Comparison of ENCODE assay signal across 9 mouse cellular contexts in genomic region chrX:134930361-134930760, GRCm38 (mm10). TPM values are rescaled to one million over a fixed set of nuclear protein-coding genes. Genes with fewer than 3 reads are reported as not detected.
DNase-seq lines count a peak whose midpoint lies in the region; ATAC-seq lines count a peak whose summit lies in the region.
"Had no signal": no experiment of that assay in that cellular context is flagged by ENCODE, and none has a peak within 500 bp of the region (broad histone marks: within the 10 kb centered on the region; RNA-seq: fewer than 3 reads in every experiment).

No protein-coding gene starts in this region.

- H3K9ac ChIP-seq in forebrain, embryonic 16.5 days (replicated peaks; ENCODE audit: low read depth, low read length) = no peak overlapping the region
- H3K9ac ChIP-seq in liver, embryonic 11.5 days (ENCODE audit: low read depth, low read length) = no peak overlapping the region
- no peak overlapping the region for H3K9ac ChIP-seq in limb, embryonic 11.5 days (ENCODE audit: low read length)
- H3K9ac ChIP-seq: lung, embryonic 15.5 days had no signal

- H3K4me3 ChIP-seq in forebrain, embryonic 10.5 days = no peak overlapping the region
- H3K4me3 ChIP-seq in forebrain, embryonic 16.5 days (replicated peaks; ENCODE audit: low read length) = no peak overlapping the region
- H3K4me3 ChIP-seq in liver, embryonic 11.5 days (ENCODE audit: low read depth, low read length) = no peak overlapping the region
- no peak overlapping the region for H3K4me3 ChIP-seq in limb, embryonic 11.5 days (ENCODE audit: low read depth, low read length)
- H3K4me3 ChIP-seq: lung, embryonic 15.5 days had no signal

- peaks cover 39% of the 10 kb centered on the region for H3K27me3 ChIP-seq in forebrain, embryonic 10.5 days (ENCODE audit: poor library complexity, severe bottlenecking)
- no peaks in the 10 kb centered on the region for H3K27me3 ChIP-seq in forebrain, embryonic 16.5 days (replicated peaks; ENCODE audit: control insufficient read depth, insufficient read depth, low read length)
- H3K27me3 ChIP-seq in liver, embryonic 11.5 days (replicated peaks; ENCODE audit: control insufficient read depth, insufficient read depth, low read length) = peaks cover 4% of the 10 kb centered on the region; the same call in 1 of the 2 replicates
- H3K27me3 ChIP-seq in limb, embryonic 11.5 days (ENCODE audit: control insufficient read depth, insufficient read depth, low read length) = no peaks in the 10 kb centered on the region
- H3K27me3 ChIP-seq: lung, embryonic 15.5 days had no signal

- no peaks in the 10 kb centered on the region for H3K36me3 ChIP-seq in forebrain, embryonic 10.5 days (replicated peaks)
- H3K36me3 ChIP-seq in forebrain, embryonic 16.5 days (ENCODE audit: control insufficient read depth, insufficient read depth) = no peaks in the 10 kb centered on the region
- no peaks in the 10 kb centered on the region for H3K36me3 ChIP-seq in liver, embryonic 11.5 days (ENCODE audit: control insufficient read depth, insufficient read depth, low read length)
- H3K36me3 ChIP-seq in limb, embryonic 11.5 days (ENCODE audit: control insufficient read depth, insufficient read depth, low read length) = no peaks in the 10 kb centered on the region
- H3K36me3 ChIP-seq: lung, embryonic 15.5 days had no signal

- no peak overlapping the region for H3K4me2 ChIP-seq in forebrain, embryonic 16.5 days (ENCODE audit: low read length)
- no peak overlapping the region for H3K4me2 ChIP-seq in liver, embryonic 11.5 days
- H3K4me2 ChIP-seq in limb, embryonic 11.5 days (ENCODE audit: low read depth, severe bottlenecking) = no peak overlapping the region
- H3K4me2 ChIP-seq: lung, embryonic 15.5 days had no signal

- ATAC-seq in forebrain, embryonic 16.5 days = no peak
- ATAC-seq in liver, embryonic 11.5 days (replicated peaks; ENCODE audit: low FRiP score) = no peak
- ATAC-seq in limb, embryonic 11.5 days (ENCODE audit: insufficient number of reproducible peaks, low FRiP score, low TSS enrichment, low read depth) = no peak

- no peaks in the 10 kb centered on the region for H3K4me1 ChIP-seq in forebrain, embryonic 10.5 days
- H3K4me1 ChIP-seq in forebrain, embryonic 16.5 days (replicated peaks; ENCODE audit: control insufficient read depth, insufficient read depth, low read length) = no peaks in the 10 kb centered on the region
- no peaks in the 10 kb centered on the region for H3K4me1 ChIP-seq in liver, embryonic 11.5 days (replicated peaks; ENCODE audit: control insufficient read depth, insufficient read depth, low read length)
- no peaks in the 10 kb centered on the region for H3K4me1 ChIP-seq in limb, embryonic 11.5 days (ENCODE audit: control insufficient read depth, insufficient read depth, low read length)
- H3K4me1 ChIP-seq: lung, embryonic 15.5 days had no signal

- H3K27ac ChIP-seq in forebrain, embryonic 10.5 days = no peak overlapping the region
- H3K27ac ChIP-seq in forebrain, embryonic 16.5 days (ENCODE audit: low read length) = no peak overlapping the region
- no peak overlapping the region for H3K27ac ChIP-seq in liver, embryonic 11.5 days (ENCODE audit: low read depth, low read length)
- H3K27ac ChIP-seq in limb, embryonic 11.5 days (replicated peaks; ENCODE audit: low read depth, low read length) = no peak overlapping the region
- H3K27ac ChIP-seq: lung, embryonic 15.5 days had no signal

- 42% methylated on average over 5 of the region's 5 CpGs for WGBS in forebrain, embryonic 10.5 days
- 38% methylated on average over 5 of the region's 5 CpGs for WGBS in forebrain, embryonic 16.5 days
- 33% methylated on average over 5 of the region's 5 CpGs for WGBS in liver, embryonic 11.5 days
- WGBS in limb, embryonic 11.5 days = 39% methylated on average over 5 of the region's 5 CpGs

- no peaks in the 10 kb centered on the region for H3K9me3 ChIP-seq in forebrain, embryonic 10.5 days
- H3K9me3 ChIP-seq in forebrain, embryonic 16.5 days (ENCODE audit: control insufficient read depth, low read length) = no peaks in the 10 kb centered on the region
- no peaks in the 10 kb centered on the region for H3K9me3 ChIP-seq in liver, embryonic 11.5 days (ENCODE audit: control insufficient read depth, low read length)
- H3K9me3 ChIP-seq in limb, embryonic 11.5 days (ENCODE audit: control insufficient read depth, low read length) = no peaks in the 10 kb centered on the region
- H3K9me3 ChIP-seq: lung, embryonic 15.5 days had no signal

- peak; percentile 16 for DNase-seq in forebrain, embryonic 10.5 days (ENCODE audit: extremely low spot score, low spot score)
- DNase-seq in liver (peak; percentile 40), adipocyte (ENCODE audit: low spot score) (peak; percentile 48)
- DNase-seq in liver, embryonic 11.5 days (ENCODE audit: low spot score) = no peak
- DNase-seq in frontal cortex, postnatal 14 days (ENCODE audit: low spot score in 2 of 2) = peak; percentile 2 to 30
- DNase-seq in limb, embryonic 11.5 days (ENCODE audit: low spot score) = peak; percentile 49
- peak; percentile 14 to 50 for DNase-seq in spleen, postnatal 10 days (ENCODE audit: low spot score in 2 of 2)

RNA-seq across cellular contexts. Expression of gene Nxf2, which starts 34.2 kb away (rescaled TPM):
- polyA plus RNA-seq in forebrain, embryonic 10.5 days (2016; fragmentation: Nextera tagmentation; extraction: Ambion mirVana) = 0.23 and 0.48 TPM in 2 replicates
- 0.18 and 0.22 TPM in 2 replicates for polyA plus RNA-seq in forebrain, embryonic 16.5 days (2015; fragmentation: Nextera tagmentation; extraction: Ambion mirVana)
- polyA plus RNA-seq in liver, embryonic 11.5 days (2014; fragmentation: Nextera tagmentation; extraction: Ambion mirVana) = 0.73 and 0.77 TPM in 2 replicates
- polyA plus RNA-seq in limb, embryonic 11.5 days (2014; fragmentation: Nextera tagmentation; extraction: Ambion mirVana) = 0.81 and 1.0 TPM in 2 replicates
